In genomic region chr16:85128693-85129657, GRCm38 (mm10) we compare ENCODE assay signal across 8 mouse cellular contexts. TPM values are rescaled to one million over a fixed set of nuclear protein-coding genes. Genes with fewer than 3 reads are reported as not detected.
DNase-seq lines count a peak whose midpoint lies in the region; ATAC-seq lines count a peak whose summit lies in the region.

No protein-coding gene starts in this region.

- peak overlapping the region; percentile 20 for H3K4me2 ChIP-seq in kidney, embryonic 15.5 days
- no peak overlapping the region for H3K4me2 ChIP-seq in forebrain, embryonic 13.5 days
- H3K4me2 ChIP-seq in limb, embryonic 12.5 days = peak overlapping the region; percentile 26

- WGBS in kidney, embryonic 15.5 days = 10% methylated on average over 13 of the region's 13 CpGs
- 64% methylated on average over 13 of the region's 13 CpGs for WGBS in forebrain, embryonic 13.5 days
- WGBS in limb, embryonic 12.5 days = 7% methylated on average over 13 of the region's 13 CpGs

- H3K9me3 ChIP-seq in kidney, embryonic 15.5 days (replicated peaks) = no peaks in the 10 kb centered on the region
- no peaks in the 10 kb centered on the region for H3K9me3 ChIP-seq in forebrain, embryonic 13.5 days (replicated peaks)
- H3K9me3 ChIP-seq in limb, embryonic 12.5 days = no peaks in the 10 kb centered on the region

- no peaks in the 10 kb centered on the region for H3K27me3 ChIP-seq in kidney, embryonic 15.5 days
- no peaks in the 10 kb centered on the region for H3K27me3 ChIP-seq in forebrain, embryonic 13.5 days
- no peaks in the 10 kb centered on the region for H3K27me3 ChIP-seq in limb, embryonic 12.5 days

- no peak overlapping the region for H3K9ac ChIP-seq in kidney, embryonic 15.5 days
- H3K9ac ChIP-seq in forebrain, embryonic 13.5 days = no peak overlapping the region
- no peak overlapping the region for H3K9ac ChIP-seq in limb, embryonic 12.5 days (replicated peaks)

- DNase-seq in kidney, adult 9 months = no peak
- DNase-seq in embryo, embryonic 11 days = peak; percentile 63
- no peak for DNase-seq in urinary bladder, adult 2 months (ENCODE audit: low spot score)
- no peak for DNase-seq in spleen, postnatal 4 days (ENCODE audit: low spot score in 2 of 2)

- H3K36me3 ChIP-seq in kidney, embryonic 15.5 days = 0 out of 2 replicates have a peak, but pooled peaks cover 7% of the 10 kb centered on the region
- H3K36me3 ChIP-seq in forebrain, embryonic 13.5 days (ENCODE audit: poor library complexity, severe bottlenecking) = 0 out of 2 replicates have a peak, but pooled peaks cover 13% of the 10 kb centered on the region
- H3K36me3 ChIP-seq in limb, embryonic 12.5 days = no peaks in the 10 kb centered on the region

- peak; percentile 45 for ATAC-seq in kidney, embryonic 15.5 days (replicated peaks; ENCODE audit: low FRiP score)
- no peak; the same call in 1 of the 2 replicates for ATAC-seq in forebrain, embryonic 13.5 days
- ATAC-seq in limb, embryonic 12.5 days (ENCODE audit: insufficient number of reproducible peaks, insufficient read depth, low FRiP score, low TSS enrichment, low read depth) = peak; percentile 67
- ATAC-seq in megakaryocyte, adult 5-6 weeks (ENCODE audit: poor library complexity, severe bottlenecking) = no peak

- H3K27ac ChIP-seq in kidney, embryonic 15.5 days = peak overlapping the region; percentile 81
- peak overlapping the region; percentile 69 for H3K27ac ChIP-seq in forebrain, embryonic 13.5 days
- H3K27ac ChIP-seq in limb, embryonic 12.5 days = peak overlapping the region; percentile 84

- no peak overlapping the region for H3K4me3 ChIP-seq in kidney, embryonic 15.5 days (replicated peaks)
- H3K4me3 ChIP-seq in forebrain, embryonic 13.5 days = no peak overlapping the region
- H3K4me3 ChIP-seq in limb, embryonic 12.5 days (replicated peaks) = no peak overlapping the region

- peaks cover 68% of the 10 kb centered on the region for H3K4me1 ChIP-seq in kidney, embryonic 15.5 days
- peaks cover 41% of the 10 kb centered on the region for H3K4me1 ChIP-seq in forebrain, embryonic 13.5 days
- H3K4me1 ChIP-seq in limb, embryonic 12.5 days (replicated peaks) = peaks cover 60% of the 10 kb centered on the region

RNA-seq across cellular contexts. Expression of gene App, which starts 44.6 kb away (rescaled TPM):
- 269 and 292 TPM in 2 replicates for polyA plus RNA-seq in kidney, embryonic 15.5 days (2015; fragmentation: Nextera tagmentation; extraction: Ambion mirVana)
- 165 and 168 TPM in 2 replicates for polyA plus RNA-seq in forebrain, embryonic 13.5 days (2015; fragmentation: Nextera tagmentation; extraction: Ambion mirVana)
- polyA plus RNA-seq in limb, embryonic 12.5 days (2016; fragmentation: Nextera tagmentation; extraction: Ambion mirVana) = 122 and 134 TPM in 2 replicates
- 249 and 260 TPM in 2 replicates for total RNA-seq in megakaryocyte, adult 5-6 weeks (2015)
- total RNA-seq in megakaryocyte, adult 5-6 weeks (2017) = 383 and 394 TPM in 2 replicates
- polyA plus RNA-seq in urinary bladder, adult 2 months (2012; rRNA removed) = 341 and 459 TPM in 2 replicates

Comparison
In these comparisons a context has a peak if more than half of its experiments do, and no peak if none do; other contexts are left out.
1. ATAC-seq: peak in kidney, embryonic 15.5 days (single experiment) and limb, embryonic 12.5 days (single experiment); none in forebrain, embryonic 13.5 days (single experiment) and megakaryocyte, adult 5-6 weeks (single experiment).
2. Peak in every context shown above with its lines, with median percentiles within 50 percentile points of each other: H3K27ac ChIP-seq.